Mouse (Mus musculus): Measurements from ENCODE around the gene Trpm5. TPM values are rescaled to one million over a fixed set of nuclear protein-coding genes. Genes with fewer than 3 reads are reported as not detected.

Gene Trpm5
- polyA plus RNA-seq, 1 experiment from 2014 or later: 0.42 TPM

GRCm38 (mm10) chr7:143095554-143095907 is 1.1 kb upstream of the Trpm5 start:
- no peaks in the 10 kb centered on the region for H3K9me3 ChIP-seq (ENCODE audit: low read length)
- no peak overlapping the region for H3K4me3 ChIP-seq (ENCODE audit: low read depth, low read length)
- 4% methylated on average over 1 of the region's 1 CpGs for WGBS (ENCODE audit: insufficient replicate concordance)
- TF ChIP-seq CTCF (IDR thresholded peaks at IDR 0.05; ENCODE audit: low read depth): no peak
- TF ChIP-seq EP300 (IDR thresholded peaks at IDR 0.05; ENCODE audit: low read depth): no peak
- no peak for DNase-seq
- no peak for ATAC-seq
- H3K9ac ChIP-seq (replicated peaks): no peak overlapping the region
- no peaks in the 10 kb centered on the region for H3K36me3 ChIP-seq (replicated peaks; ENCODE audit: insufficient read depth, low read length)
- H3K4me1 ChIP-seq (ENCODE audit: insufficient read depth): no peaks in the 10 kb centered on the region
- H3K27ac ChIP-seq (ENCODE audit: low read depth): no peak overlapping the region
- no peak overlapping the region for H3K4me2 ChIP-seq (ENCODE audit: low read depth, low read length)
- H3K27me3 ChIP-seq (ENCODE audit: insufficient read depth, low read length): 0 out of 2 replicates have a peak, but pooled peaks cover 7% of the 10 kb centered on the region

DNA sequence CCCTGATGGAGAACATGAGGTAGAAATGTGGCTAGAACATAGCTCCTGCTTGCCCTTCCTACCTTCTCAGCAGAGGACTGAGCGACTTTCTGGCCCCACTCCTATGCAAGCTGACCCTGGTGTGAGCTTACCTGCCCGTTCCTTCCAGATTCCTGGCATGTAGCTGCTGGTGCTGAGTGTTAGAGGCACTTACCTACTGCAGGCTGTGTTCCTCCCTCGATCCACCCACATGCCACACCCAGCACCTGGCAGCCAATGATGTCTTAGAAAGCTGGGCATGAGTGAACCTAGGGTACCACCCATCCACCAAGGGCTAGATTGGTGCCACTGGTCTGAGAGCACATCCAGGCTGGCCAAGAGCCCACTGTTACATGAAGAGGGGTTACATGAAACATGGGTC is 595 bp downstream of the Trpm5 start:
- no peak for DNase-seq
- Histone ChIP-seq H3K36me3 (replicated peaks; ENCODE audit: insufficient read depth, low read length) (no peaks in the 10 kb centered on the region), H3K4me2 (ENCODE audit: low read depth, low read length) (no peak overlapping the region), H3K4me1 (ENCODE audit: insufficient read depth) (no peaks in the 10 kb centered on the region), H3K9me3 (ENCODE audit: low read length) (no peaks in the 10 kb centered on the region), H3K27ac (ENCODE audit: low read depth) (no peak overlapping the region), H3K9ac (replicated peaks) (no peak overlapping the region), H3K4me3 (ENCODE audit: low read depth, low read length) (no peak overlapping the region), H3K27me3 (ENCODE audit: insufficient read depth, low read length) (0 out of 2 replicates have a peak, but pooled peaks cover 7% of the 10 kb centered on the region)
- WGBS (ENCODE audit: insufficient replicate concordance): 58% methylated on average over 3 of the region's 3 CpGs
- no peak for ATAC-seq
- TF ChIP-seq EP300 (IDR thresholded peaks at IDR 0.05; ENCODE audit: low read depth) (no peak), CTCF (IDR thresholded peaks at IDR 0.05; ENCODE audit: low read depth) (no peak)

DNA sequence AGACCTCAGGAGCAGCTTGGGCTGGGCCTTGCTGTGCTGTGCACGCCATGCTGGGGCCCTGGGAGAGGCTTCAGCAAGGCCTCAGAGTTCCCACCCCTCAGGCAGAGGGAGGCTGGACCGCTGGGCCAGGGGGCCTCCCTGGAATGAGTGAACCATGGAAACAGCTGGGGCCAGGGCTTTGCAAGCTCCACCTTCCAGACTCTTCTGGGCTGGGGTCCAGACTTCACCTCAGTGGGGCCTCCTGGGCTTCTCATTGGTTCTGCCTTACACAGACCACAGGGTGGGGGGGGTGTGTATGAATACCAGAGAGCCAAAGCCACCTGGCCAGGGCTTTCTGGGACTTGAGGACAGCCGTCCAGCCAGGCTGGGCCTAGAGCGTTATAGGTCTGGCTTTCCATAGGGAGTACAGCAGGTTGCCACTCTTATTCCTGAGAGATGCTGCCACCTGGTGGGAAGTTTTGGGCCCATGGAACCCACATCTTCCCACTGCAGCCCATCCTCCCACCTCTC is 7.3 kb downstream of the Trpm5 start:
- 50% methylated on average over 4 of the region's 4 CpGs for WGBS (ENCODE audit: insufficient replicate concordance)
- H3K4me2 ChIP-seq (ENCODE audit: low read depth, low read length): no peak overlapping the region
- ATAC-seq (0 out of 2 replicates have a peak, but pooled peaks have one; percentile 15), DNase-seq (peak; percentile 53)
- H3K36me3 ChIP-seq (replicated peaks; ENCODE audit: insufficient read depth, low read length): no peaks in the 10 kb centered on the region
- H3K4me1 ChIP-seq (ENCODE audit: insufficient read depth): no peaks in the 10 kb centered on the region
- no peak overlapping the region for H3K9ac ChIP-seq (replicated peaks)
- H3K27me3 ChIP-seq (ENCODE audit: insufficient read depth, low read length): no peaks in the 10 kb centered on the region
- no peak for TF ChIP-seq EP300 (IDR thresholded peaks at IDR 0.05; ENCODE audit: low read depth)
- peak; percentile 65 for TF ChIP-seq CTCF (IDR thresholded peaks at IDR 0.05; ENCODE audit: low read depth)
- no peaks in the 10 kb centered on the region for H3K9me3 ChIP-seq (ENCODE audit: low read length)
- no peak overlapping the region for H3K27ac ChIP-seq (ENCODE audit: low read depth)
- no peak overlapping the region for H3K4me3 ChIP-seq (ENCODE audit: low read depth, low read length)

DNA sequence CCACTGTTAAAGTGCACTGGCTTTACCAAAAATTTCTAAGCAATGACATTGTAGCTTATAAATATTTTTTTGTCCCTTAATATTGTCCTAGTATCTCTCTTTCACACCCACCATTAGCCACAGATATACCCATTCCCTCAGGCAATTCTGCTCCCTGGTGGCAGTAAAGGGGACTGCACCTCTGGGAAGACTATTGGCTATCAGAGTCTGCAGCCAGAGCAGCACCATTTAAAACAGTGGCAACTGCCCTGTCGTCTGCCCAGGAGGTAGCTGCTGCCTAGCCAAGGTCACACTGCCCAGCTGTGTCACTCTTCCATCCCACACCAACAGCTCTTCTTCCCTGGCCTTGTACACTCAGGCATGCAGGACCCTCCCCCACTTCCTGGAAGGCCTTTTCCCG is 8.1 kb downstream of the Trpm5 start:
- TF ChIP-seq CTCF (IDR thresholded peaks at IDR 0.05; ENCODE audit: low read depth) (peak; percentile 95), EP300 (IDR thresholded peaks at IDR 0.05; ENCODE audit: low read depth) (no peak)
- Histone ChIP-seq H3K27ac (ENCODE audit: low read depth) (no peak overlapping the region), H3K9ac (replicated peaks) (no peak overlapping the region), H3K27me3 (ENCODE audit: insufficient read depth, low read length) (no peaks in the 10 kb centered on the region), H3K9me3 (ENCODE audit: low read length) (no peaks in the 10 kb centered on the region), H3K4me3 (ENCODE audit: low read depth, low read length) (no peak overlapping the region), H3K4me1 (ENCODE audit: insufficient read depth) (no peaks in the 10 kb centered on the region), H3K36me3 (replicated peaks; ENCODE audit: insufficient read depth, low read length) (no peaks in the 10 kb centered on the region), H3K4me2 (ENCODE audit: low read depth, low read length) (no peak overlapping the region)
- WGBS (ENCODE audit: insufficient replicate concordance): 48% methylated on average over 2 of the region's 2 CpGs
- DNase-seq (peak; percentile 78), ATAC-seq (peak; percentile 56; the same call in 1 of the 2 replicates)

GRCm38 (mm10) chr7:143083708-143084107 is 10.7 kb downstream of the Trpm5 start:
- H3K36me3 ChIP-seq (replicated peaks; ENCODE audit: insufficient read depth, low read length): no peaks in the 10 kb centered on the region
- 57% methylated on average over 2 of the region's 2 CpGs for WGBS (ENCODE audit: insufficient replicate concordance)
- TF ChIP-seq CTCF (IDR thresholded peaks at IDR 0.05; ENCODE audit: low read depth) (no peak), EP300 (IDR thresholded peaks at IDR 0.05; ENCODE audit: low read depth) (no peak)
- no peak overlapping the region for H3K27ac ChIP-seq (ENCODE audit: low read depth)
- H3K4me1 ChIP-seq (ENCODE audit: insufficient read depth): no peaks in the 10 kb centered on the region
- no peak overlapping the region for H3K4me3 ChIP-seq (ENCODE audit: low read depth, low read length)
- DNase-seq (no peak), ATAC-seq (no peak)
- H3K4me2 ChIP-seq (ENCODE audit: low read depth, low read length): no peak overlapping the region
- no peak overlapping the region for H3K9ac ChIP-seq (replicated peaks)
- H3K27me3 ChIP-seq (ENCODE audit: insufficient read depth, low read length): no peaks in the 10 kb centered on the region
- H3K9me3 ChIP-seq (ENCODE audit: low read length): no peaks in the 10 kb centered on the region

DNA sequence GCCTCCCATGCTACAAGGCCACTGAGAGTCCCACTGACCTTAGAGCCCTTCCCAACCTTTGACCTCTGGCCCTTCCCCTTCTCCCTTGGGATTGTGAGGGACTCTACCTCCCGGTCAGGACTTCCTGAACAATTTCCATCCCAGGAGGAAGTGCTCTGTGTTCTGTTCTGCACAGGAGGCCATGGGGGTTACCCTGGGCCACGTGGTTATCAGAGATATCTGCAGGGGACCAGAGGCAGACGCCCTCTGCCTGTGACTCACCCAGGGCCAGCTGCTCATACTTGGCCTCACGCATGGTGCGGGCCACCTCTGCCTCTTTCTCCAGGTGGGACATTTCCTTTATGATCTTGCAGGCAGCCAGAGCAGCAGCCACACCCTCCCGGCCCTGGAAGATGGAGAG is 12.4 kb downstream of the Trpm5 start:
- 44% methylated on average over 6 of the region's 6 CpGs for WGBS (ENCODE audit: insufficient replicate concordance)
- H3K4me2 ChIP-seq (ENCODE audit: low read depth, low read length): no peak overlapping the region
- H3K27me3 ChIP-seq (ENCODE audit: insufficient read depth, low read length): no peaks in the 10 kb centered on the region
- H3K27ac ChIP-seq (ENCODE audit: low read depth): no peak overlapping the region
- no peak for DNase-seq
- no peak for ATAC-seq
- no peak overlapping the region for H3K9ac ChIP-seq (replicated peaks)
- TF ChIP-seq EP300 (IDR thresholded peaks at IDR 0.05; ENCODE audit: low read depth) (no peak), CTCF (IDR thresholded peaks at IDR 0.05; ENCODE audit: low read depth) (no peak)
- H3K4me1 ChIP-seq (ENCODE audit: insufficient read depth): no peaks in the 10 kb centered on the region
- H3K36me3 ChIP-seq (replicated peaks; ENCODE audit: insufficient read depth, low read length): no peaks in the 10 kb centered on the region
- no peak overlapping the region for H3K4me3 ChIP-seq (ENCODE audit: low read depth, low read length)
- no peaks in the 10 kb centered on the region for H3K9me3 ChIP-seq (ENCODE audit: low read length)

- 67% methylated on average over 2 of the region's 2 CpGs for WGBS (ENCODE audit: insufficient replicate concordance)
- Histone ChIP-seq H3K36me3 (replicated peaks; ENCODE audit: insufficient read depth, low read length) (no peaks in the 10 kb centered on the region), H3K4me2 (ENCODE audit: low read depth, low read length) (no peak overlapping the region), H3K27me3 (ENCODE audit: insufficient read depth, low read length) (no peaks in the 10 kb centered on the region), H3K4me3 (ENCODE audit: low read depth, low read length) (no peak overlapping the region), H3K4me1 (ENCODE audit: insufficient read depth) (no peaks in the 10 kb centered on the region), H3K9ac (replicated peaks) (no peak overlapping the region), H3K27ac (ENCODE audit: low read depth) (no peak overlapping the region), H3K9me3 (ENCODE audit: low read length) (no peaks in the 10 kb centered on the region)
- ATAC-seq (peak; percentile 62), DNase-seq (no peak)
- no peak for TF ChIP-seq CTCF (IDR thresholded peaks at IDR 0.05; ENCODE audit: low read depth)
- TF ChIP-seq EP300 (IDR thresholded peaks at IDR 0.05; ENCODE audit: low read depth): no peak
Observed at GRCm38 (mm10) chr7:143077351-143077750, 17.1 kb downstream of the Trpm5 start.

All from liver, postnatal 0 days (tissue).